Mouse (Mus musculus) testis, postnatal 14 days (tissue): ENCODE data around the gene Taf1c.

Experiments
- DNase-seq: peaks from one replicate; pipeline ENCODE4 v3.0.0; 2021; ENCODE audit warnings: low spot score

Gene Taf1c

GRCm38 (mm10) chr8:119604996-119605395 is at the start of gene Taf1c:
Gene Taf1c, minus strand, starts transcription at chr8:119605222.
- peak; percentile 90 for DNase-seq

- peak; percentile 52 for DNase-seq
Observed at GRCm38 (mm10) chr8:119651324-119651723, 46.3 kb upstream of the Taf1c start.

GRCm38 (mm10) chr8:119646846-119647245 is 41.8 kb upstream of the Taf1c start:
- DNase-seq: no peak

- DNase-seq: no peak
Observed at GRCm38 (mm10) chr8:119646197-119646596, 41.2 kb upstream of the Taf1c start.

- no peak for DNase-seq
Observed at GRCm38 (mm10) chr8:119644981-119645597, 40.1 kb upstream of the Taf1c start.

DNA sequence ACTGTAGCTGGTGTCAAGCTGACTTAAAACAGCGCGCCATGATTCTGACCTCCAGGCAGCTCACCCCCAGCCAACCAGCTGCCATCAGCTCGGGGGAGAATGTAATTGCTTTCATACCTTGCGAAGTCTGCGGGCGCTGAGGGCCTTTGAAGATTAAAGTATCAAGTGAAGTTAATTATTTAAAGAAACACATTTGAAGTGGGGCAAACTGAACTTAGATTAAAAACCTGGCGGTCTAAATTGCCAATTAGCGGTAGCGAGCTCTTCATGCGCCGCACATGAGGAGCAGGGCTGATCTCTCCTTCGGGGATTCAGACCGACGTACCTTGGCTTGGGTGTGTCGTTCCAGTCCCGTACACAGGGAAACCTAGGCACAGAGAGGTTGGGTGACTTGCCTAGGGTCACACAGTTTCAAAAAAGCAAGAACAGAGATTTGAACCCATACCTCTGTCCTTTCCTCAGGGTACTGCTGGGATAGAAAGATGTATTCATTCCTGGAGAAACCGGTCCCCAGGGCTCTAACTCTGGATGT is 39.5 kb upstream of the Taf1c start:
- no peak for DNase-seq

GRCm38 (mm10) chr8:119642960-119643359 is 37.9 kb upstream of the Taf1c start:
- DNase-seq: no peak

GRCm38 (mm10) chr8:119641058-119641457 is 36.0 kb upstream of the Taf1c start:
- no peak for DNase-seq

GRCm38 (mm10) chr8:119639798-119640197 is 34.8 kb upstream of the Taf1c start:
- no peak for DNase-seq

- peak; percentile 73 for DNase-seq
Observed at GRCm38 (mm10) chr8:119638261-119638660, 33.2 kb upstream of the Taf1c start.

DNA sequence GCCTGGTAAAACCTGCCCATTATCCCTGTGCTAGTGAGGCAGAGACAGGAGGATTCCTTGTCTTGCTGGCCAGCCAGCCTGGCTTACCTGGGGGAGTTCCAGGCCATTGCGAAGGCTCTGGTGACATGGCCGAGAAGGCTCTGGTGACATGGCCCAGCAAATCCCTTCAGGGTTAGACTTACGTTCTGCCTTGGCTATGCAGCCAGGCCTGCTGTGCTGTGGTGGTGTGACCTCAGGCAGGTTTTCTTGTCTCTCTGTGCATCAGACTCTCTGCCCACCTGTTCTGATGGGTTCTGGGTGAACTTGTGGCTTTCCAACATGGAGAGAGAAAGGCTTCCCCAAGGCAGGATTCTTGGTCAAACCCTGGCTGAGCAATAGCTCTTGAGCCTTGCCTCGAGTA is 32.4 kb upstream of the Taf1c start:
- no peak for DNase-seq

DNA sequence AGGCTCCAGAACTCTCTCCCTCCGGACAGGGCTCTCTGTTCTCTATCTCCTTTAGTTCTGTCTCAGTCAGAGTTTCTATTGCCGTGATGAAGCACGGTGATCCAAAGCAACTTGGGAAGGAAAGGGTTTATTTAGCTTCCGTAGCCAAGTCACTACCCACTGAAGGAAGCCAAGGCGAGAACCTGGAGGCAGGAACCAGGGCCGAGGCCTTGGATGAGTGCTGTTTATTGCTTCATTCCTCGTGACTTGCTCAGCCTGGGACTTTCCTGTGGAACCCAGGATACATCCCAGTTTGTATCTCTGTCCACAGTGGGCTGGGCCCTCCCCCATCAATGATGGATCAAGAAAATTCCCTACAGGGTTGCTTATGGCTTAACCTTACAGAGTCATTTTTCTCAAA is 31.7 kb upstream of the Taf1c start:
- DNase-seq: no peak

- DNase-seq: no peak
Observed at GRCm38 (mm10) chr8:119635958-119636357, 30.9 kb upstream of the Taf1c start.

- no peak for DNase-seq
Observed at GRCm38 (mm10) chr8:119635378-119635777, 30.4 kb upstream of the Taf1c start, which contains the start of gene Kcng4. Gene Kcng4, minus strand, starts transcription at chr8:119635680.

GRCm38 (mm10) chr8:119634616-119635336 is 29.8 kb upstream of the Taf1c start:
- no peak for DNase-seq

DNA sequence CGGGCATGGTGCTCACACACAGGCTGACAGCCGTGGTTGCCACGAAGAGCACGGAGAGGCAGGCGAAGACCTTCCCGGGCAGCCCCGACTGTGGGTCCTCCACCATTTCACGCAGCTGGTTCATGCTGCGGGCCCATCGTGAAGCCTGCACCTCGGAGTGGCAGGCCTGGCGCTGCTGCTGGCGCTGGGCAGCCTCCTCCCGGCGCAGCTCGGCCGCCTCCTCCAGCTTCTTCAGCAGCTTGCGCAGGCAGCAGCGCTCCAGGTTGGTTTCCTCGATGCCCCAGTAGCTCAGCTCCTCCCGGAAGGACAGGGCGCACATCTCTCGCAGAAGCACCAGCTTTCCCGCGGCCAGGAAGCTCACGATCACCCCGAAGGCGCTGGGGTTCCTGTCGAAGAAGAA is 27.9 kb upstream of the Taf1c start:
- no peak for DNase-seq

- no peak for DNase-seq
Observed at GRCm38 (mm10) chr8:119632246-119632645, 27.2 kb upstream of the Taf1c start.

DNA sequence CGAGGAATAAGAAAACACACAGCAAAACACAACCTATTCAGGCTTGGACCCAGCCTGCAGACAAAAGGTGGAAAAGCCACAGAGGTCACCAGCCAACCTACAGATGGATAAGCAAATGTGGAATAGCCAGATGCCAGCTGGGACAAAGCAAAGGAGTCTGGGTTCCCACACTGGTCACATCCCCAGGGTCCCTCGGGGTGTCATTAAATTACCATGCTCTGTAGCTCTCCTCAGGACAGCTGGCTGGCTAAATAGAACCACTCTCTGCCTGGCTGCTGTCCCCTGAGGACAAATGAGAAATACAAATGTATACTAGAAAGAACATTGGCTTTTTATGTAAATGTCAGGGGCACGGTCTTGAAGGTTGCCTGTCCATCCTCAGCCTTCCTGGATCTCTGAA is 25.8 kb upstream of the Taf1c start:
- no peak for DNase-seq

DNA sequence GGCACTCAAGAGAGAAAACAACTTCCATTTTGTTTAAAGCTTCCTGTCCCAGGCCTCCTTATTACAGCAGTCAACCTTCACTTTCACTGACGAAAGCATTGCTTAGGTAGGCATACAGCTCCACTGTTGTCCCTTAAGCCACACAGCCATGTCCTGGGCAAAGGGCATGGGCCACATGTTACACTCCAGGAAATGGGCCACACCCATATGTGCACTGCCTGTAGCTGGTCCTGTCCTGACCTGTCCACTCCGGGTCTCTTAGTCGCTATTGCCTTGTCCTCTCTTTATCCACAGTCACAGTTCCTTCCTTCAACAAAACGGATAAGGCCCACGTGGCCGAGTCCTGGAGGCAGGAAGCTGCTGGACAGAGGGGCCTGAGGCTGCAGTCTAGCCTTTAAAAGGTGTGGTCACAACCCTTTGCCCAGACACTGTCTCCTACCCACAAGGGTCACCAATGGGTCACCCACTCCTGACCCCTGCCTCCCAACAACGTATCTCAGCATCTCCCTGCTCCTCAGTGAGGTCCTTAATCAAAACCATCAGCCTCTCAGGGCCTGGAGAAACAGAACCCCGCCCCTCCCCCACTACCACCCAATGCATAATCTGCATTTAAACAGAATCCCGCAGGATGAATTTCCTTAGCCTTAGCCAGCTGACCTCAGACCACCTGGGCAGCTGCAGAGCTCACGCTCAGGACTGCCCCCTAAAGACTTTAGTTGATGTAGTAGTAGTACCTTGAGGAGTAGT is 22.8 kb upstream of the Taf1c start:
- no peak for DNase-seq

DNA sequence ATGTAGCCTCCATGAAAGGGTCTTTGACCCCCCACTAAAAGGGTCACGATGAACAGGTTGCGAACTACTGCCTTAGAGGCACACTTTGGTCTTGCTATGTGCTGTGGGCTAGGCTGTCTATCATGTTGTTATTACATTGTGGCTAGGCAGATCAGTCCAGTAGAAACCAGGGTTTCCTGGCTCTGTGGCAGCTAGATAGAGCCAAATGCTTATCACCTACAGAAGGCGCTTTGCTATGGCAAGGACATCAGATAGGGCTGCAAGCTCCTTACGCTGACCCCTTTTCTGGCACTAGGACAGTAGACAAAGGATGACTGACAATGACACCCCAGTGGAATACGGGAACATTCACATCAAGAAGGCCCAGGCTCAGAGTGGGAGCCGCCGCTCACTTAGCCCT is 22.2 kb upstream of the Taf1c start:
- DNase-seq: no peak

GRCm38 (mm10) chr8:119625788-119626187 is 20.8 kb upstream of the Taf1c start:
- no peak for DNase-seq

GRCm38 (mm10) chr8:119624916-119625315 is 19.9 kb upstream of the Taf1c start:
- no peak for DNase-seq

GRCm38 (mm10) chr8:119623744-119624143 is 18.7 kb upstream of the Taf1c start:
- DNase-seq: no peak
